Mouse (Mus musculus) macrophage (primary cell): ENCODE results near the gene Oas1h. TPM values are rescaled to one million over a fixed set of nuclear protein-coding genes. Genes with fewer than 3 reads are reported as not detected.
A peak's percentile ranks its signal among the peaks of the same experiment; 100 is the strongest.
"Not testable (repeated sequence)": the region's sequence is repeated elsewhere in the genome, so short reads cannot be mapped to it uniquely, and the experiment has no call there.

Source experiments
- H3K27ac ChIP-seq: fragments of 350-480 bp; formaldehyde crosslinking; 2 replicates; pipeline ENCODE4 v1.9.0; 2021
- H3K36me3 ChIP-seq: fragments of 350-480 bp; formaldehyde crosslinking; 2 replicates; pipeline ENCODE4 v1.9.0; 2021; ENCODE audit errors: inconsistent target
- H3K4me3 ChIP-seq: fragments of 350-480 bp; formaldehyde crosslinking; 2 replicates; pipeline ENCODE4 v1.9.0; 2021; ENCODE audit errors: inconsistent target
- H3K79me2 ChIP-seq: fragments of 350-480 bp; formaldehyde crosslinking; 2 replicates; pipeline ENCODE4 v1.9.0; 2021; ENCODE audit errors: inconsistent target
- WGBS: methylation state at CpG from one replicate; pipeline ENCODE4 v1.1.7; 2026; ENCODE audit warnings: inconsistent platforms; ENCODE audit not compliant: missing documents; 5-methylcytosine and 5-hydroxymethylcytosine counted together
- polyA plus RNA-seq: library from polyadenylated mRNA; stranded (reverse); fragments of 250-400 nt; gene quantifications from 3 replicates; pipeline ENCODE4 v1.2.4, GENCODE M21; 2018; ENCODE audit warnings: inconsistent platforms

The Oas1h gene
- polyA plus RNA-seq, 1 experiment from 2014 or later: not detected

DNA sequence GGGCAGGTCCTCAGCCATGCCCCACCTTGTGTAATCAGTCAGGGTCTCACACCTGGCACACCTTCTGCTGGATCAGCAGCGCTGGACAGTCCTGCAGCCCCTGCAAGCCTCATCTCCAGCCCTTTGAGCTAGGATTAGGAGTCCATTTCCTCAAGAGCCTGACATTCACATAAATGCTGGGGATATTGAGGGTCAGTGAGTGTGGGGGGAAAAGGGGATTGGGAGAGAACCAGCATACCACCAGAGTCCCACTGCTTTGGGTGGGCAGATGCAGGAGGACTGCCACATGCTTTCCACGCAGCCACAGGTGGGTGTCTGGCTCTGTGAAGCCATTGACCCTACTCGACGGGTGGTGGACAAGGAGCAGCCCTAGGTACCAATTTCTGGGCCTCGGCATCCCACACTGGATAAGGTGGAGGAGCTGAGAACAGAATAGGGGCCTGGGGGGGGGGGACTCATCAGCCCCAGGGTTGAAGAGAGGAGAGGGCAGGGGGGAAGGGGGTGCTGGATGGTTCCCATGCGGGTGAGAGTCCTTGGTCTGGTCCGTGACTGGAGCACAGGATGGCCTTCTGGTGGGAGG is 8.3 kb downstream of the Oas1h start:
- H3K4me3 ChIP-seq: no peak overlapping the region
- WGBS: 92% methylated on average over 7 of the region's 7 CpGs
- H3K27ac ChIP-seq: no peak overlapping the region
- no peaks in the 10 kb centered on the region for H3K36me3 ChIP-seq
- H3K79me2 ChIP-seq: no peaks in the 10 kb centered on the region

DNA sequence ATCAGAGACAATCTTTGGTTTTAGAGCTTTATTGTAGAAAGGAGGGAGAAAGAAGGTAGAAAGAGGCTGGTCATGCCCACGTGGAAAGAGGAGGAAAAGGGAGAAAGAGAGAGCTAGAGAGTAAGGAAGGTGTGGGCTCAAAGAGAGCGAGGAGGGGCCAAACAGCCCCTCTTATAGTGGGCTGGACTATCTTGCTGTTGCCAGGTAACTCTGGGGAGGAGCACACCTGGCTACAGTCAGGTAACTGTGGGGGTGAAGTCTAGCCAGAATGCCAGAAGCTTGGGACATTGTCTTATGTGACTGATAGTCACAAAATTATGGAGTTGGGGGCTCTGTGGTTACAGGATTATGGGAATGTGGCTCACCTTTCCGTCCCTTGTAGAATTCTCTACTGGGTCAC is 8.9 kb downstream of the Oas1h start:
- no peaks in the 10 kb centered on the region for H3K79me2 ChIP-seq
- H3K4me3 ChIP-seq: no peak overlapping the region
- 71% methylated on average over 3 of the region's 3 CpGs for WGBS
- no peaks in the 10 kb centered on the region for H3K36me3 ChIP-seq
- no peak overlapping the region for H3K27ac ChIP-seq

DNA sequence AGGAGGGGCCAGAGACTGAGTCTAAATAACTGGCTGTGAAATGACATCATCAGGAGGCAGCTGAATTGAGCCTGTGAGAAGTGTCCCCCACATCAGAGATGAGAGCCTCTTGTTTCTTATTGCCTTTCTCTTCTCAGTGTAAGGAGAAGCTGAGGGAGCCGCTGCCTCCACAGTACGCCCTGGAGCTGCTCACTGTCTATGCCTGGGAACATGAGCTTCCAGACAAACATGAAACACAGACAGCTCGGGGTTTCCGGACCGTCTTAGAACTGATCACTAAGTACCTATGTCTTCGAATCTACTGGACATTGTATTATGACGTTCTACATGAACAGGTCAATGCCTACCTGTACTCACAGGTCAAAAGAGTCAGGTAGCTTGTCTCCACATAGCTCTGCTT is 9.6 kb downstream of the Oas1h start:
- WGBS: 85% methylated on average over 7 of the region's 7 CpGs
- Histone ChIP-seq H3K36me3 (no peaks in the 10 kb centered on the region), H3K79me2 (no peaks in the 10 kb centered on the region), H3K4me3 (no peak overlapping the region), H3K27ac (no peak overlapping the region)

DNA sequence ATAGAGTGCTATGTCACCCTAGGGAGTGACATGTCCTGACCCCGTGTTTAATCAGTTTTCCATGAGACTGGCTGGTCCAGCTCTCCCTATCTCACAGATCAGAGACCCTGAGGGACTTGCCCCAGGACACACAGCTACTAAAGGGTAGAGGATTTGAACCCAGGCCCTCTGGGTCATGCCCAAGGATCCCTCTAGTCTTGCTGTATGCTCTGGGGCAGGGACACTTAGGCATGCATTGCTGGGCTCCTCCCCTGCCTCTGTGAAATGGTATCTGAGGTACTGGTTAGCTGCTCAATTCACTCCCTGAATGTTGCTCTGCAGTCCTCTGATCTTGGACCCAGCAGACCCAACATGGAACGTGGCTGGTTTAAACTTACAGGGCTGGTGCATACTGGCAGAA is 10.2 kb downstream of the Oas1h start:
- Histone ChIP-seq H3K27ac (no peak overlapping the region), H3K36me3 (no peaks in the 10 kb centered on the region), H3K4me3 (no peak overlapping the region), H3K79me2 (no peaks in the 10 kb centered on the region)
- WGBS: 54% methylated on average over 2 of the region's 2 CpGs

DNA sequence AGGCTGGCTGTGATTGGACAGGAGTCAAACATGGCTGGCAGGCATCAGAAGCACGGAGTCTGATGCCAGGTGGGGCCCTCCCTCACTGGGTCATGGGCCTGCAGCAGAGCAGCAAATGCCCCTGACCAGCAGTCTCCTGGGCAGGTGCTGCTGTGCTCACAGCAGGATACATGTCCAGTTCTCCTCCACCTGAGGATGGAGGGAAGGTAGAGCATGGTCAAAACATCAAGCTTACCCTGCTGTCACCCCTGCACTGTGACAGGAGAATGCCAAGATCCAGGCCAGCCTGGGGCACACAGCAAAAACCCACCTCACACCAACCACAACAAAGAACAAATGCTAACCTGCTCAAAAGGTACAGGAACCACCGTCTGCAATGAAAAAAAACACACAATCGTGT is 15.6 kb downstream of the Oas1h start:
- WGBS: 88% methylated on average over 2 of the region's 3 CpGs
- H3K4me3 ChIP-seq, H3K27ac ChIP-seq, H3K79me2 ChIP-seq: not testable (repeated sequence)
- H3K36me3 ChIP-seq: peaks cover 44% of the 10 kb centered on the region

DNA sequence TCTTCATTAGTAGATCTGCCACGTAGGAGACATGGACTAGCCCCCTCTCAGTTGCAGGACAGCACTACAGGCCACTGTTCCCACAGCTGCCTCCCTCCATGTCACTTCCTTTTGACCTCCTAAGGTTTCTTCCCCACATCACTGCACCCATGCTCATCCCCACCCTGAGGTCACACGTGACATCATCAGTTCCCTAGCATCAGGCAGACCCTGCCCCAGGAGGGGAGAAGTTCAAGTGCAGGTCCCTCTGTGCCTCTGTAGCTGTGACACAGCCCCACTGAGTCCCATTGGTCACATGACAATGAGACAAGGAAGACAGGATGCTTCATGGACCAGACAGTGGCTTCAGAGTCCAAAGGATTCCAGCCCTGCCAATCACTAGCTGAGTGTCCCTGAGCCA is 16.2 kb downstream of the Oas1h start:
- H3K27ac ChIP-seq, H3K79me2 ChIP-seq, H3K4me3 ChIP-seq: not testable (repeated sequence)
- peaks cover 50% of the 10 kb centered on the region for H3K36me3 ChIP-seq
- WGBS: 93% methylated on average over 2 of the region's 2 CpGs

DNA sequence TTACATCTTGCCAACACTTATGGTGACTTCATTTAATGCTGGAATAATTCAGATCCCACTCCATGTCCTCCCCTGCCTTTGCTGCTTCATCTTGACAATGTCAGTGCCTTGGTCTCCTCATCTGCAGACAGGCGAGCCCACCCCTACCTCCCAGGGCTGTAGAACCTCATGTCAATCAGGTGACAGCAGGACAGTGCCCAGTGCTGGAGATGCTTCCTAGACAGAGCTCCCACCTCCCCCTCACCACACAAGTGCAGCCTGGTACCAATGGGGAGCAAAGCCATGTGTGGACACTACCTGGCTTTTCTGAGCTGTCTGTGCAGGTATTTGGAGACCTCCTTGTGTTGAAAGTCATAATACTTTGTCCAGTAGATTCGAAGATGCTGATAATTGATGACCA is 17.6 kb downstream of the Oas1h start:
- WGBS: 83% methylated on average over 2 of the region's 2 CpGs
- Histone ChIP-seq H3K36me3 (peaks cover 61% of the 10 kb centered on the region), H3K79me2 (peaks cover 19% of the 10 kb centered on the region)
- not testable (repeated sequence) for H3K27ac ChIP-seq, H3K4me3 ChIP-seq

DNA sequence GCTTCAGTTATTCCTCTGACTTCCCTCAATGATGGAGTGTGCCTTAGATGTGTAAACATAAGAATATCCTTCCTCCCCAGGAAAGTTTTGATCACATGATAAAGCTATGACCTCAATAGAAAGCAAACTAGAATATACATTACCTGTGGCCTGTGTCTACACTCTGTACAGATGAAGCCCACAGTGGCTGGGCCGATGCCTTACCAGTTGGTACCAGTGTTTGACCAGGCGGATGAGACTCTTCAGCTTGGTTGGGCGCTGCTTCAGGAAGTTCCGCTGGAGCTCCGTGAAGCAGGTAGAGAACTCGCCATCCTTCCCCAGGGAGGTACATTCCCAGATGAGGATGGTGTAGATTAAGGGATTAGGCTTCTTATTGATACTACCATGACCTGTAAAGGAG is 20.5 kb downstream of the Oas1h start:
- not testable (repeated sequence) for H3K27ac ChIP-seq, H3K4me3 ChIP-seq
- peaks cover 47% of the 10 kb centered on the region for H3K79me2 ChIP-seq
- WGBS: 97% methylated on average over 6 of the region's 6 CpGs
- peaks cover 61% of the 10 kb centered on the region for H3K36me3 ChIP-seq

DNA sequence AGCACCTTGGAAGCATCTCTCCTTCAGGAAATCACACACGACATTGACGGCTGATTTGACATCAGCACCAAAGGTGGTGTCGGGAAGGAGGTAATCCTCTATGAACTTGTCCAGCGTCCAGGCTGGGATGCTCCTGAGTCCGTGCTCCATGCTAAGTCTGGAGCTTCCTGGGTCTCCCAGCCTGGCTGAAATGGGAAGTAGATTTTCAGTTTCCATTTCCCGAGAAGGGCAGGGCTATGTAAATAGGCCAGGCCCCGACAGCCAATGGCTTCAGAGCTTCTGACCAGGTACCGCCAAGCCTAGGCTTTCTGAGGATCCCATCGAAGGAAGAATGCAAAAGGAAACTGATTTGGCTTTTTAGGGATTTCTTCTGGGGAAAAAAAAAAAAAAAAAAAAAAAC is 26.2 kb downstream of the Oas1h start, which contains the start of gene Oas1g:
Oas1g (minus strand) TSS at position 201 of the 400 bp plus-strand sequence.
- peaks cover 54% of the 10 kb centered on the region for H3K79me2 ChIP-seq
- WGBS: no CpG with 5 or more reads among the region's 9 CpGs
- H3K36me3 ChIP-seq: peaks cover 11% of the 10 kb centered on the region
- H3K4me3 ChIP-seq: peak within 1 kb of the TSS; percentile 60
- peak within 1 kb of the TSS; percentile 35 for H3K27ac ChIP-seq

DNA sequence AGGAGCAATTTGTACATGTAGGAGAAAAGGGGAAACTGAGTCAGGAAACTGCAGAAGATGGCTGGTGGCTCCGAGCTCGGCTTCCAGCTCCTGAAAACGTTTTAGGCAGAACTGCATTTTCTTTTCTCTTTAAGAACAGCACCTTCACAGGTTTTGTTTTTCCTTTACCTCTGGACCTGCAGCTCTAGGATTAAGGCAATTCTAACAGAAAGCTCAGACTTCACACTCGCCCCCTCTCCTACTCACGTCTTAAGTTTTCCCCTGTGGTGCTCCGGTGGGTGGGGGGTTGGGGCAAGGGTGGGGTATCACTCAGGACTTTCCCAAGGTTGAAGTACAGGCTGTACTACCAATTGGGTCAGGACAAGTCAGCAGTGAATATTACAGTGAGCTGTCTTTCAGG is 26.6 kb downstream of the Oas1h start:
- H3K36me3 ChIP-seq: peaks cover 7% of the 10 kb centered on the region; the same call in 1 of the 2 replicates
- peaks cover 50% of the 10 kb centered on the region for H3K79me2 ChIP-seq
- H3K27ac ChIP-seq: no peak overlapping the region
- H3K4me3 ChIP-seq: peak overlapping the region; percentile 60
- WGBS: 41% methylated on average over 6 of the region's 6 CpGs

DNA sequence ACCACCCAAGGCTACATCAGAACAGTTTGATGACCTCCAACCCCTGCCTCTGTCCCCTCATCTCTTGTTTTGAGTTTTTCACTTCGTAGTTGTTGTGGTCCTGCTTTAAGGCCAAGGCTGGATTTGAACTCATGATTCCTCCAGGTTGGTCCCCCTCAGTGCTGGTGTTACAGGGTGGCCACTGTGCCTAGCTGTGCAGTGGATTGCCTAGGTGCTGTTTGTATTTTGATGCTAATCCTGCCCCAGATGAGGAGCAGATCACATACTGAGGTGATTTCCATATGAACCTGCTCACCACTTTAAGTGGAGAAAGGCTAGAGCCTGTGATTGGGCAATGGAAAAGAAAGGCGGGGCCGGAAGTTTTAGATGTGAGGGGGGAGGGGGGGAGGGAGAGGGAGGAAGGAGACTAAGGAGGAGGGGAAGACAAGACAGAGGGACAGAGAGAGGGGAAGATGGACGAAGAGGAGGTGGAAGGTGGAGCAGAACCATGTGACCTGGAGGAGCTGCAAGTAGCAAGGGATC is 27.1 kb downstream of the Oas1h start:
- not testable (repeated sequence) for H3K36me3 ChIP-seq, H3K4me3 ChIP-seq, H3K27ac ChIP-seq
- WGBS: 54% methylated on average over 4 of the region's 4 CpGs
- H3K79me2 ChIP-seq: peaks cover 45% of the 10 kb centered on the region

DNA sequence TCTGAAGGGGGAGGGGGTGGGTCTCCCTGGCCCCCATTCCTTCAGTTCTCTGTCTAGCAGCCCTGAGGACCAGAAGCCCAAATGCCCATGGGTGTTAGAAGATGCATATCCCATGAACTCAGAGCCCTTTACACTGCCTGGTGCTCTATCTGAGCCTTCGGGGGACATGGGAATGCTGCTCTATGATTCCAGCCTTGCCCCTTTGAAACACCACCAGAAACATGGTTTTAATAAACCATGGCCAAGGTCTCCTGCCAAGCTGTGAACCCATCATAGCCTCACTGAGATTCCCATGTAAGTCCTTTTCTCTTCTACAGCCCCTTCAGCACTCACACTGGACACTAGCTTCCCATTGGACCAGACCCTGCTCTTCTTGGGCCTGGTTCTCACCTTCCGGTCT is 28.8 kb downstream of the Oas1h start:
- H3K36me3 ChIP-seq: no peaks in the 10 kb centered on the region
- H3K27ac ChIP-seq: no peak overlapping the region
- H3K4me3 ChIP-seq: no peak overlapping the region
- peaks cover 28% of the 10 kb centered on the region for H3K79me2 ChIP-seq
- 90% methylated on average over 2 of the region's 2 CpGs for WGBS

DNA sequence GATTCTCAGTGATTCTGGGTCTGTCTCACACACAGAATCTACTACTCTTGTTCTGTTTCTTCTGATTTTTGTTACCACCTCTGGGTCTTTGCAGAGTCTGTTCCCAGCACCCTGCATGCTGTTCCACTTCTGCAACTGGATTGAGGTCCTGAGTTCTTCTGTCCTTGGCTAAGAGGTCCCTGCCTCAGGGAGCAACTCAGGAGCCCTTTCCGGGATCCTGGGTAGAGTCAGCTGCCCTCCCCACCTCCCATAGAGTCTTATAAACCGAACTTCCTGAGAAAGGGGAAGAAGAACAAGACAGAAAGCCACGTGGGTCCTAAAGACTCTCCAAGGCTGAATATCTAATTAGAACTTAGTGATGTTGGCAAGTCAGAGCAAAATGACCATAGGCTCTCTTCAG is 29.8 kb downstream of the Oas1h start:
- Histone ChIP-seq H3K36me3 (peaks cover 5% of the 10 kb centered on the region; the same call in 1 of the 2 replicates), H3K27ac (no peak overlapping the region), H3K4me3 (no peak overlapping the region), H3K79me2 (peaks cover 18% of the 10 kb centered on the region)
- WGBS: 3% methylated on average over 3 of the region's 3 CpGs

DNA sequence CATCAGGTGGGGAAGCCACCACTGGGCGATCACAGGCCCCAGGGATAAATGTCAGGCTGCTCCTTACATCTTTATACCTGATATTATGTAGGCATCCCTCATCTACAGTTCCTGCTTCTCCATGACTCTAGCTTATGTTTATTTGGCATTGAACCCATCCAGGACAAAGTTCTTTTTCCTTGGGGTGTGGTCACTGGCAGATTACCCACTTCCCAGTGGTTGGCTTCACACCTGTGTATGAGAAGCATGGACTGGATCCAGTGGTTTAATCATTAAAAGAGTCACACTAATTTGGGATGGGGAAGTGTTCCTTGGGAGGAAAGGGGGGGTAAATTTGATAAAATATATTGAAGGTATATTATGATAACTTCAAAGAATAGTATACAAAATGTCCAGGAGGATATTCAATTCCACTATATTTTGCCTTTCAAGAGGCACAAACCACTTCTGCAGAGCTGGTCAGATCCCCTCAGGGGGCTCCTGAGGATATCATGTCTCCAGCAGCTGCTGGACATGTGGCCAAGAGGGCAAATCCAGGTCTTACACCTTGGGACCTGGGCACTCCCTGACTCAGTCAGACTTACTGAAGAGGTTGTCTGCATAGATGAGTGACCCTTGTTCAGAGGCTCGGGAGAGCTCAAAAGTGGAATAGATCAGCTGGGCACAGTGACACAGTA is 30.5 kb downstream of the Oas1h start:
- peaks cover 11% of the 10 kb centered on the region for H3K79me2 ChIP-seq
- 100% methylated on average over 2 of the region's 2 CpGs for WGBS
- H3K4me3 ChIP-seq, H3K27ac ChIP-seq, H3K36me3 ChIP-seq: not testable (repeated sequence)

DNA sequence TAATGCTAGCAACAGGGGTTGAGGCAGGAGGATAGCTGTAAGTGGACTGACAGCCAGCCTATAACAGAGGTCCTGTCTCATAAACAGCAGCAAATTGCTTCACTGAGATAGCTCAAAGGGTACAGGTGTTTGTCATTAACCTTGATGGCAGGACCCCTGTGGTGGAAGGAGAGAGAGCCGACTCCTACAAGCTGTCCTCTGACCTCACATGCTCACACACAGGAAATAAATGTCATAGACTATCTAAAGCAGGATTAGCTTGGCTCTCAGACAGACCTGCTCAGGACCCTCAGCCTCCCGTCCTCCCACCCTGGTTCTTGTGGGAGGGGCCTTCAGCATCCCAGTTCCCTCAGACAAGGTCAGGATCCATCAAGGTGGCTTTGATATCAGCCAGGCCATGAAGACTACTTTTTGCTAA is 31.0 kb downstream of the Oas1h start:
- H3K4me3 ChIP-seq: no peak overlapping the region
- peaks cover 7% of the 10 kb centered on the region; the same call in 1 of the 2 replicates for H3K36me3 ChIP-seq
- H3K79me2 ChIP-seq: peaks cover 6% of the 10 kb centered on the region
- WGBS: 94% methylated on average over 2 of the region's 2 CpGs
- no peak overlapping the region for H3K27ac ChIP-seq
